Mouse (Mus musculus) olfactory bulb, adult 2 months (tissue): ENCODE results near the gene Arid1b. TPM values are rescaled to one million over a fixed set of nuclear protein-coding genes. Genes with fewer than 3 reads are reported as not detected.

Experiments
- H3K27ac ChIP-seq: fragments of 200-500 bp; 2 replicates; pipeline ENCODE4 v1.5.1; 2012; ENCODE audit warnings: low read depth, low read length; ENCODE audit not compliant: insufficient read depth
- H3K4me1 ChIP-seq: fragments of 200-500 bp; 2 replicates; pipeline ENCODE4 v1.6.1; 2012; ENCODE audit warnings: low read length; ENCODE audit not compliant: control insufficient read depth, insufficient read depth
- H3K4me3 ChIP-seq: fragments of 200-500 bp; 2 replicates; pipeline ENCODE4 v1.5.1; 2012; ENCODE audit warnings: mild to moderate bottlenecking, low read depth, low read length, moderate library complexity; ENCODE audit not compliant: insufficient read depth
- CTCF ChIP-seq: fragments of 200-500 bp; IDR thresholded peaks from 2 replicates; pipeline ENCODE4 v1.5.1; 2012; ENCODE audit warnings: low read depth, mild to moderate bottlenecking, low read length, moderate library complexity; ENCODE audit not compliant: insufficient read depth
- POLR2A ChIP-seq: fragments of 200-500 bp; IDR thresholded peaks from 2 replicates; pipeline ENCODE4 v1.6.1; 2012; ENCODE audit warnings: mild to moderate bottlenecking, low read depth, low read length, moderate library complexity; ENCODE audit not compliant: insufficient read depth
- WGBS: fragments of 180-500 bp; shearing (Covaris S2); methylation state at CpG from one replicate; pipeline ENCODE4 v1.1.7; 2018; 5-methylcytosine and 5-hydroxymethylcytosine counted together
- polyA plus RNA-seq: library from polyadenylated mRNA; stranded (reverse); fragments of >200 nt; gene quantifications from 2 replicates; pipeline ENCODE4 v1.2.4, GENCODE M21; 2012; ENCODE audit warnings: low replicate concordance; ENCODE audit not compliant: missing spikeins, insufficient read depth, insufficient read length

The Arid1b gene
- polyA plus RNA-seq, 1 experiment = not detected

GRCm38 (mm10) chr17:5116990-5117389 lies 122.9 kb downstream of the Arid1b start:
- Histone ChIP-seq H3K27ac (no peak overlapping the region), H3K4me3 (no peak overlapping the region), H3K4me1 (peaks cover 13% of the 10 kb centered on the region)
- TF ChIP-seq POLR2A (no peak), CTCF (no peak)
- 56% methylated on average over 2 of the region's 2 CpGs for WGBS

GRCm38 (mm10) chr17:5118171-5118570 lies 124.0 kb downstream of the Arid1b start:
- TF ChIP-seq POLR2A (no peak), CTCF (no peak)

GRCm38 (mm10) chr17:5124643-5125042 lies 130.5 kb downstream of the Arid1b start:
- H3K4me3 ChIP-seq = no peak overlapping the region
- H3K27ac ChIP-seq = no peak overlapping the region
- WGBS = 43% methylated on average over 2 of the region's 2 CpGs
- H3K4me1 ChIP-seq = peaks cover 29% of the 10 kb centered on the region
- TF ChIP-seq POLR2A (no peak), CTCF (no peak)

More at GRCm38 (mm10) chr17:5118171-5118570, 124.0 kb downstream of the Arid1b start:
- no peak overlapping the region for H3K27ac ChIP-seq
- peaks cover 18% of the 10 kb centered on the region for H3K4me1 ChIP-seq
- 92% methylated on average over 4 of the region's 4 CpGs for WGBS
- H3K4me3 ChIP-seq = no peak overlapping the region

DNA sequence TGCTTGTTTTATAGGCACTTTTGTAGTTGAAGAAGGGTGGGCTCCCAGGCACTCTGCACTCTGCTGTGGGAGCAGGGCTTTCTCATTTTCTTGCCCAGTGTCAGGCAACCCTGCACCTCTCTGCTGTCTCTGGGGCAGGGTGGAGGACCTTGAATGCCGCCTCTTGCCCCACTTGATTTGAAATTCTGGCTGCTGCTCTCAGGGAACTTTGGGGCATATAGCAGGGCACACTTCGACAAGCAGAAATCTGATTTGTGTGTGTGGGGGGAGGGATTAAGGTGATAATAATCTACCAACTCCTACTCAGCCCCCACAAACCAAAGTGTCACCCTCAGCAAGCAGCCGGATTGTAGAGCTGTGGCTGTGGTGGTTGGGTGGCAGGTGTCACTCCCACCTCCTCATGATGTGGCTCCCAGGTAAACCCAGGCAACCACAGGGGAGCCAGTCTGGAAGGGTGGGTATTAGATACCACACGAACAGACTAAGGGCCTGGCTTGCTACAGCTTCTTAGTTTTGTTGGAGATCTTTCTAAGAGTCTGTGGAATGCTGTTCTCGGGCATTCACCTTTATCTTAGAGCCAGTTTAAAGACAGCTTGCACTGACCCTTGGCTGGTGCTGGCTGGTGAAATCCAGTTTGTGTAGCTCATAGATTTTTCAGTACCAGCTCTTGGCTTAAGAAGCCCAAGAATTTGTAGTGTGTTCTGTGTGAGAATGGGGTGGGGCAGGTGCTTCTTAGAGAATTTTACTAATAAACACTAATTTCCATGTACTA lies 131.1 kb downstream of the Arid1b start:
- H3K4me3 ChIP-seq = no peak overlapping the region
- no peak overlapping the region for H3K27ac ChIP-seq
- WGBS = 62% methylated on average over 5 of the region's 5 CpGs
- TF ChIP-seq POLR2A (no peak), CTCF (no peak)
- peaks cover 32% of the 10 kb centered on the region for H3K4me1 ChIP-seq

DNA sequence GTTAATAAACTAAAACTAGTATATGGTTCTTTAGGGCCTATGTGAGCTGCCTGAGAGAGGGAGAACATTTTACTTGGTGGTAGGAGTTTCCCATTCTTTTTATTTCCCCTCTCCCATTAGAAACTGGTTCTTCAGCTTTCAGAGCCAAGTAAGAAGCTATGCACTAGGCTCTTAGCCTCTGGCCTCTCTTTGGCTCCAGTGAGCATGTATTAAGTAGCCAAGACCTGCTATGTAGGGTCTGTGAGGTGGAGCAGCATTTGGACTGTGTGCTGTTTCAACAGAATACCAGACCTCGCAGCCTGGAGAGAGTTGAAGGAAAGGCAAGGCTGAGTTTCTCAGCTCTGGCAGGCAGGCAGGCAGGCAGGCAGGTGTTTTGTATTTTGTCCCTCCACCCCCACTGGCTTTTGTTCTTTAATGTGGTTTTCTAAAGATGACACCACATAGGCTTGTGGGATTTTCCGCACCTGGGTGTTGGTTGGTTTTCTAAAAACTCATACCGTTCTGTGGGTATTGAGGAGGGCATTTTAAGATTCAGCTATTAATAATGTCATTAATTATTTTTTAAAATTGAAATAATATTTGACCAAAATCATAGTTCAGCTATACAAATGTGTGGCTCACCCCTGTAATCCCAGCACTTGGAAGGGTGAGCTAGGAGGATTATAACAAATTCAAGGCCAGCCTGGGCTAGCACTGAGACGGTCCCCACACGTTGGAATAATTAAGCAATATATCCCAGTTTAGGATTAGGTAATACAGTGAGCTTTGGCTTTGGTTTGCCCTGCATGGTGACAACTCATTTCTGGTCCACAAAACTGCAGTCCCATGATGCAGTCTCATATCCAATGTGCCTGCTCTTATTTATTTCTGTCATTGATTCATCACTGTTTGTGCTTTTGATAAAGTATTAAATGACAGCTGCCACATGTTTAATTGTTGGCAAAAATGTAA lies 132.0 kb downstream of the Arid1b start:
- Histone ChIP-seq H3K4me3 (no peak overlapping the region), H3K27ac (no peak overlapping the region), H3K4me1 (peaks cover 30% of the 10 kb centered on the region)
- TF ChIP-seq CTCF (no peak), POLR2A (no peak)
- 79% methylated on average over 5 of the region's 5 CpGs for WGBS

DNA sequence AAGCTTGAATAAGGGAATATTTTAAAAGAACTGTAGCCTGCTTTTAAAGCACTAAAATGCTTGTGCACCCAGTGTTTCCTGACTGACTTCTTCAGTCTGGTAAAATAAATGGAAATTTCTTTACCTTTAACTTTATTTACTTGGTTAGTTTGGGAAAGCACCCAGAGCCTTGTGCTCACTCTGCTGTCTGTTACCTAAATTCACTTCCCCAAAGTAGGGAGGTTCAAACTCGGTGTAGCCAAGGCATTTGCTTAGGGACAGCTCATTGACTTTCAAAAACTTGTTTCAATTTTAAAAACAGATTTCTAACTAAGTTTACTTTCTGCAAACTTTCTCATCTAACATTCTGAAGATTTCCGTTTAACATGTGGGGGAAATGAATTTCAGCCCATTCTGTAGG lies 135.5 kb downstream of the Arid1b start:
- no peak overlapping the region for H3K27ac ChIP-seq
- TF ChIP-seq CTCF (no peak), POLR2A (no peak)
- H3K4me3 ChIP-seq = no peak overlapping the region
- H3K4me1 ChIP-seq = peaks cover 39% of the 10 kb centered on the region
- WGBS = 68% methylated on average over 2 of the region's 2 CpGs

DNA sequence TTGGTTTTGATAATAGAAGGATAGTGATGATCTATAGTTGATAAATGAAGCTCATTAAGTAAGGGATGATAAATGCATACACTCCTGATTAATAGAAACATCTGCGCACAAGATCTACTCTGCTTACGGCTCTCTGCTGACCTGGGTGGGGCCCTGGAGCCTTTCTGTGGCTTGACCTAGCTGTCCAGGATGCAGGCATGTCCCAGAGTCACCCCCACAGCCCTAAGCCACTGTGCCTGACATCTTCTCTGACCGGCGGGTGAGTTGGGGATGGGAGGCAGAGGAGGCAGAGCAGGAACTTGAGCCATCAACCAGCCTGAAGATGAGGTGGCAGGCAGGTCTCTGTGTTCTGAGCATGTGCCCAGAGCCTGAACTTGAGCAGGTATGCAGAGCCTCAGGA lies 136.0 kb downstream of the Arid1b start:
- Histone ChIP-seq H3K27ac (no peak overlapping the region), H3K4me1 (peaks cover 35% of the 10 kb centered on the region), H3K4me3 (no peak overlapping the region)
- TF ChIP-seq POLR2A = no peak
- 89% methylated on average over 4 of the region's 4 CpGs for WGBS

GRCm38 (mm10) chr17:5131706-5132105 lies 137.6 kb downstream of the Arid1b start:
- WGBS = 93% methylated on average over 6 of the region's 6 CpGs
- TF ChIP-seq POLR2A (no peak), CTCF (no peak)
- Histone ChIP-seq H3K4me3 (no peak overlapping the region), H3K4me1 (peaks cover 35% of the 10 kb centered on the region), H3K27ac (no peak overlapping the region)

- WGBS = 81% methylated on average over 14 of the region's 14 CpGs
- peaks cover 38% of the 10 kb centered on the region for H3K4me1 ChIP-seq
- TF ChIP-seq CTCF (no peak), POLR2A (no peak)
- no peak overlapping the region for H3K27ac ChIP-seq
- no peak overlapping the region for H3K4me3 ChIP-seq
Observed at GRCm38 (mm10) chr17:5132296-5132986, 138.3 kb downstream of the Arid1b start.
